ENCODE assay signal across 9 mouse cellular contexts in the genomic region with DNA sequence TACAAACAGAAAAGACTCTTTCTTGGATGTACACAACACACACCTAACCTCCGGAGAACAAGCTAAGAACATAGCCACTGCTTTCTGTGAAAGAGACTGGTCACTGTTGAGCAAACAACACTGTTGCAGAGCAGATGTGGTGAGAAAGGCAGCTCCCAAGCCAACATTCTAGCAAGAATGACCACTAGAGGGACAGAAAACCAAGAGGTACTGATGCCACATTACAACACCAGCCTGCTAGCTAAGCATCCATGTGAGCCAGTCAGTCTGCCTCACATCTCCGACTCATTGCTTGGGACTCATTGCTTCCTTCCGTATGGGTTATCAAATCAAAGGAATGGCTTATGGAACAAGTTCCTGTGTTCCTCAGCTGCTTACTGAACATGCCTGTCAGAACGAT. TPM values are rescaled to one million over a fixed set of nuclear protein-coding genes. Genes with fewer than 3 reads are reported as not detected.
DNase-seq lines count a peak whose midpoint lies in the region; ATAC-seq and TF ChIP-seq lines count a peak whose summit lies in the region.
"Had no signal": no experiment of that assay in that cellular context is flagged by ENCODE, and none has a peak within 500 bp of the region (broad histone marks: within the 10 kb centered on the region; RNA-seq: fewer than 3 reads in every experiment).

No protein-coding gene starts in this region.

- TF ChIP-seq POLR2A in liver, adult 2 months (IDR thresholded peaks at IDR 0.05; ENCODE audit: extremely low read depth, insufficient read depth, low read length), result no peak

- H3K4me3 ChIP-seq in liver, adult 2 months (ENCODE audit: insufficient read depth, low read depth, low read length), result no peak overlapping the region
- H3K4me3 ChIP-seq in liver, embryonic 12.5 days, result no peak overlapping the region
- H3K4me3 ChIP-seq in megakaryocyte, embryonic 14.5 days (replicated peaks), result peak overlapping the region; percentile 4
- H3K4me3 ChIP-seq: heart, embryonic 13.5 days had no signal

- H3K36me3 ChIP-seq in liver, adult 2 months (ENCODE audit: control insufficient read depth, insufficient read depth, low read length), result peaks cover 3% of the 10 kb centered on the region; the same call in 1 of the 2 replicates
- peaks cover 37% of the 10 kb centered on the region for H3K36me3 ChIP-seq in liver, embryonic 12.5 days
- H3K36me3 ChIP-seq in megakaryocyte, embryonic 14.5 days (replicated peaks; ENCODE audit: low read length), result peaks cover 43% of the 10 kb centered on the region

- peaks cover 6% of the 10 kb centered on the region for H3K4me1 ChIP-seq in liver, adult 2 months (ENCODE audit: control insufficient read depth, insufficient read depth, low read length)
- peaks cover 43% of the 10 kb centered on the region for H3K4me1 ChIP-seq in liver, embryonic 12.5 days
- peaks cover 63% of the 10 kb centered on the region for H3K4me1 ChIP-seq in megakaryocyte, embryonic 14.5 days

- 29% methylated on average over 4 of the region's 4 CpGs for WGBS in liver, adult 2 months
- WGBS in liver, embryonic 12.5 days (ENCODE audit: insufficient replicate concordance), result 65% methylated on average over 4 of the region's 4 CpGs

- no peak overlapping the region for H3K9ac ChIP-seq in liver, adult 2 months (ENCODE audit: low read depth, low read length)
- H3K9ac ChIP-seq in liver, embryonic 12.5 days, result no peak overlapping the region
- H3K9ac ChIP-seq: heart, embryonic 13.5 days had no signal

- DNase-seq in adrenal gland, adult 2 months, result peak; percentile 50
- DNase-seq in adrenal gland, postnatal 4 days (ENCODE audit: low spot score in 2 of 2), result no peak
- peak; percentile 84 for DNase-seq in liver, adult 2 months (ENCODE audit: extremely low read depth, low read depth, low spot score)
- peak; percentile 71 for DNase-seq in fibroblast of lung, adult 2 months (ENCODE audit: low read depth)
- DNase-seq in layer of hippocampus, adult 18-20 months (ENCODE audit: low spot score in 2 of 2), result no peak
- DNase-seq in testis, postnatal 10 days (ENCODE audit: low spot score), result no peak

- no peak overlapping the region for H3K27ac ChIP-seq in liver, adult 2 months (replicated peaks; ENCODE audit: insufficient read depth, low read depth, low read length)
- H3K27ac ChIP-seq in liver, embryonic 12.5 days, result no peak overlapping the region
- H3K27ac ChIP-seq: heart, embryonic 13.5 days had no signal

- H3K4me2 ChIP-seq in liver, embryonic 12.5 days, result no peak overlapping the region
- H3K4me2 ChIP-seq: heart, embryonic 13.5 days had no signal

- ATAC-seq in liver, embryonic 12.5 days, result no peak

- H3K27me3 ChIP-seq in liver, adult 2 months (ENCODE audit: control insufficient read depth, insufficient read depth, low read length), result no peaks in the 10 kb centered on the region
- H3K27me3 ChIP-seq in liver, embryonic 12.5 days (replicated peaks), result no peaks in the 10 kb centered on the region
- no peaks in the 10 kb centered on the region for H3K27me3 ChIP-seq in megakaryocyte, embryonic 14.5 days (replicated peaks)
- H3K27me3 ChIP-seq: heart, embryonic 13.5 days had no signal

- H3K9me3 ChIP-seq in liver, embryonic 12.5 days (replicated peaks), result no peaks in the 10 kb centered on the region
- no peaks in the 10 kb centered on the region for H3K9me3 ChIP-seq in megakaryocyte, embryonic 14.5 days
- H3K9me3 ChIP-seq: heart, embryonic 13.5 days had no signal

- H3K79me2 ChIP-seq in liver, adult 2 months (ENCODE audit: control insufficient read depth, insufficient read depth, low read length), result peaks cover 26% of the 10 kb centered on the region

- TF ChIP-seq CTCF in liver, adult 2 months (IDR thresholded peaks at IDR 0.05; ENCODE audit: low read depth, low read length), result peak; percentile 55

RNA-seq across cellular contexts. Expression of gene Bptf, which starts 18.8 kb away (rescaled TPM):
- 10 to 100 TPM; 33.6 to 43.6 TPM for total RNA-seq in adrenal gland, adult 2 months (2021)
- polyA plus RNA-seq in adrenal gland, adult 2 months (2012; rRNA removed), result 22.1 and 22.4 TPM in 2 replicates
- total RNA-seq in adrenal gland, postnatal 4 days (2021), result 10 to 100 TPM; 51.6 to 55.4 TPM
- 15.0 and 16.2 TPM in 2 replicates for total RNA-seq in liver, adult 2 months (2014; rRNA removed)
- polyA plus RNA-seq in liver, adult 2 months (2012; rRNA removed), result 5.6 and 7.6 TPM in 2 replicates
- polyA plus RNA-seq in liver, embryonic 12.5 days (2016; fragmentation: Nextera tagmentation; extraction: Ambion mirVana), result 12.6 and 12.7 TPM in 2 replicates
- polyA plus RNA-seq in megakaryocyte, embryonic 14.5 days (2012; ENCODE audit: insufficient read depth, low replicate concordance), result 106 and 348 TPM in 2 replicates
- total RNA-seq in layer of hippocampus, adult 18-20 months (2021), result 10 to 100 TPM; 71.7 to 74.0 TPM

Comparison
In these comparisons a context has a peak if more than half of its experiments do, and no peak if none do; other contexts are left out.
1. DNase-seq: peak in adrenal gland, adult 2 months (single experiment), liver, adult 2 months (single experiment) and fibroblast of lung, adult 2 months (single experiment); none in adrenal gland, postnatal 4 days (0 of 2), layer of hippocampus, adult 18-20 months (0 of 2) and testis, postnatal 10 days (single experiment).